Comparison of ENCODE assay signal across 21 mouse cellular contexts in genomic region chr17:24761121-24761520, GRCm38 (mm10). TPM values are rescaled to one million over a fixed set of nuclear protein-coding genes. Genes with fewer than 3 reads are reported as not detected.
A peak's percentile ranks its signal among the peaks of the same experiment; 100 is the strongest.
DNase-seq lines count a peak whose midpoint lies in the region; ATAC-seq lines count a peak whose summit lies in the region.
"Had no signal": no experiment of that assay in that cellular context is flagged by ENCODE, and none has a peak within 500 bp of the region (broad histone marks: within the 10 kb centered on the region; RNA-seq: fewer than 3 reads in every experiment).

No protein-coding gene starts in this region.

- no peak overlapping the region for H3K4me2 ChIP-seq in kidney, embryonic 14.5 days (replicated peaks; ENCODE audit: low read depth, low read length)
- H3K4me2 ChIP-seq in limb, embryonic 11.5 days (ENCODE audit: low read depth, severe bottlenecking) = no peak overlapping the region

- peak; percentile 25; the same call in 1 of the 2 replicates for ATAC-seq in kidney, embryonic 14.5 days (ENCODE audit: low FRiP score, low TSS enrichment)
- ATAC-seq in limb, embryonic 11.5 days (ENCODE audit: insufficient number of reproducible peaks, low FRiP score, low TSS enrichment, low read depth) = 0 out of 2 replicates have a peak, but pooled peaks have one; percentile 61
- ATAC-seq: forebrain, postnatal 0 days; hindbrain, embryonic 16.5 days; intestine, postnatal 0 days; midbrain, embryonic 16.5 days had no signal

- WGBS in kidney, embryonic 14.5 days = 29% methylated on average over 5 of the region's 5 CpGs
- WGBS in limb, embryonic 11.5 days = 23% methylated on average over 5 of the region's 5 CpGs

- H3K27me3 ChIP-seq in kidney, embryonic 14.5 days (ENCODE audit: control insufficient read depth, insufficient read depth, low read length) = 0 out of 2 replicates have a peak, but pooled peaks cover 2% of the 10 kb centered on the region
- H3K27me3 ChIP-seq in limb, embryonic 11.5 days (ENCODE audit: control insufficient read depth, insufficient read depth, low read length) = no peaks in the 10 kb centered on the region

- H3K9me3 ChIP-seq in kidney, embryonic 14.5 days (ENCODE audit: control insufficient read depth, low read length) = no peaks in the 10 kb centered on the region
- no peaks in the 10 kb centered on the region; the same call in 1 of the 2 replicates for H3K9me3 ChIP-seq in limb, embryonic 11.5 days (ENCODE audit: control insufficient read depth, low read length)
- H3K9me3 ChIP-seq: megakaryocyte, embryonic 14.5 days had no signal

- DNase-seq in kidney, postnatal 36 days = no peak
- peak; percentile 39 for DNase-seq in 3T3-L1 (ENCODE audit: low read depth, low spot score)
- peak; percentile 48 for DNase-seq in embryo, embryonic 11 days
- peak; percentile 74 for DNase-seq in limb, embryonic 11.5 days (ENCODE audit: low spot score)
- no peak for DNase-seq in spleen, adult 18-20 months
- DNase-seq in adrenal gland, postnatal 36 days = no peak
- DNase-seq in heart, adult 11 months = no peak
- DNase-seq: cerebellum, adult 9-11 months; forebrain, postnatal 0 days; gastrocnemius, adult 2 months; heart, postnatal 4 days; lung, postnatal 14 days had no signal

- H3K27ac ChIP-seq in kidney, embryonic 14.5 days (ENCODE audit: low read depth, low read length) = peak overlapping the region; percentile 61; the same call in 1 of the 2 replicates
- H3K27ac ChIP-seq in limb, embryonic 11.5 days (replicated peaks; ENCODE audit: low read depth, low read length) = peak overlapping the region; percentile 70
- H3K27ac ChIP-seq: gastrocnemius, adult 2 months; liver, embryonic 14.5 days had no signal

- no peaks in the 10 kb centered on the region for H3K36me3 ChIP-seq in kidney, embryonic 14.5 days (ENCODE audit: control insufficient read depth, insufficient read depth, low read length)
- no peaks in the 10 kb centered on the region for H3K36me3 ChIP-seq in limb, embryonic 11.5 days (ENCODE audit: control insufficient read depth, insufficient read depth, low read length)

- H3K4me3 ChIP-seq in kidney, embryonic 14.5 days (ENCODE audit: low read length) = no peak overlapping the region
- no peak overlapping the region for H3K4me3 ChIP-seq in limb, embryonic 11.5 days (ENCODE audit: low read depth, low read length)
- H3K4me3 ChIP-seq: gastrocnemius, adult 2 months; megakaryocyte, embryonic 14.5 days had no signal

- no peak overlapping the region for H3K9ac ChIP-seq in kidney, embryonic 14.5 days (ENCODE audit: low read depth, low read length)
- no peak overlapping the region for H3K9ac ChIP-seq in limb, embryonic 11.5 days (ENCODE audit: low read length)
- H3K9ac ChIP-seq: forebrain, postnatal 0 days; liver, embryonic 14.5 days had no signal

- peaks cover 38% of the 10 kb centered on the region for H3K4me1 ChIP-seq in kidney, embryonic 14.5 days (ENCODE audit: control insufficient read depth, insufficient read depth, low read length)
- H3K4me1 ChIP-seq in limb, embryonic 11.5 days (ENCODE audit: control insufficient read depth, insufficient read depth, low read length) = peaks cover 16% of the 10 kb centered on the region

RNA-seq across cellular contexts. Expression of gene Hs3st6, which starts 8.3 kb away (rescaled TPM):
- polyA plus RNA-seq in kidney, embryonic 14.5 days (2014; fragmentation: Nextera tagmentation; extraction: Ambion mirVana) = 32.7 and 35.9 TPM in 2 replicates
- 3.1 and 3.4 TPM in 2 replicates for polyA plus RNA-seq in limb, embryonic 11.5 days (2014; fragmentation: Nextera tagmentation; extraction: Ambion mirVana)
- 1 to 10 TPM; 1.8 to 2.2 TPM for total RNA-seq in adrenal gland, postnatal 36 days (2021)
- total RNA-seq: gastrocnemius, adult 2 months; granulocyte monocyte progenitor cell, adult 5-6 weeks had no signal
- polyA plus RNA-seq: midbrain, embryonic 16.5 days had no signal

RNA-seq across cellular contexts. Expression of gene Msrb1, which starts 24.7 kb away (rescaled TPM):
- 35.2 and 39.0 TPM in 2 replicates for polyA plus RNA-seq in kidney, embryonic 14.5 days (2014; fragmentation: Nextera tagmentation; extraction: Ambion mirVana)
- 24.9 and 27.0 TPM in 2 replicates for polyA plus RNA-seq in limb, embryonic 11.5 days (2014; fragmentation: Nextera tagmentation; extraction: Ambion mirVana)
- total RNA-seq in adrenal gland, postnatal 36 days (2021) = 10 to 100 TPM; 84.2 to 86.1 TPM

RNA-seq across cellular contexts. Expression of gene Rpl3l, which starts 33.5 kb away (rescaled TPM):
- polyA plus RNA-seq in kidney, embryonic 14.5 days (2014; fragmentation: Nextera tagmentation; extraction: Ambion mirVana) = not detected in 2 replicates
- polyA plus RNA-seq in limb, embryonic 11.5 days (2014; fragmentation: Nextera tagmentation; extraction: Ambion mirVana) = not detected in 2 replicates
- under 1 TPM in 1 of 2 experiments, not detected in 1; 0.40 TPM for total RNA-seq in adrenal gland, postnatal 36 days (2021)
- total RNA-seq: forebrain, postnatal 0 days had no signal
- polyA plus RNA-seq: forebrain, postnatal 0 days; hindbrain, embryonic 16.5 days; intestine, postnatal 0 days; midbrain, embryonic 16.5 days had no signal

RNA-seq across cellular contexts. Expression of gene Ndufb10, which starts 36.8 kb away (rescaled TPM):
- 225 and 229 TPM in 2 replicates for polyA plus RNA-seq in kidney, embryonic 14.5 days (2014; fragmentation: Nextera tagmentation; extraction: Ambion mirVana)
- 211 and 216 TPM in 2 replicates for polyA plus RNA-seq in limb, embryonic 11.5 days (2014; fragmentation: Nextera tagmentation; extraction: Ambion mirVana)
- 100 to 1,000 TPM; 239 to 246 TPM for total RNA-seq in adrenal gland, postnatal 36 days (2021)

RNA-seq across cellular contexts. Expression of gene Meiob, which starts 43.0 kb away (rescaled TPM):
- 0.19 TPM in 1 of 2 replicates, not detected in the other for polyA plus RNA-seq in kidney, embryonic 14.5 days (2014; fragmentation: Nextera tagmentation; extraction: Ambion mirVana)
- not detected in 2 replicates for polyA plus RNA-seq in limb, embryonic 11.5 days (2014; fragmentation: Nextera tagmentation; extraction: Ambion mirVana)
- 1 to 10 TPM; 1.0 to 1.1 TPM for total RNA-seq in adrenal gland, postnatal 36 days (2021)
- total RNA-seq: forebrain, postnatal 0 days; gastrocnemius, adult 2 months; granulocyte monocyte progenitor cell, adult 5-6 weeks; left cerebral cortex, adult 8-10 months had no signal
- polyA plus RNA-seq: heart, embryonic 14.5 days; hindbrain, embryonic 16.5 days; midbrain, embryonic 16.5 days had no signal

Comparison
In these comparisons a context has a peak if more than half of its experiments do, and no peak if none do; other contexts are left out.
1. DNase-seq: peak in 3T3-L1 (single experiment), embryo, embryonic 11 days (single experiment) and limb, embryonic 11.5 days (single experiment); none in kidney, postnatal 36 days (0 of 2), spleen, adult 18-20 months (0 of 2), adrenal gland, postnatal 36 days (0 of 2) and heart, adult 11 months (single experiment).